Mouse (Mus musculus) right cerebral cortex, postnatal 25 days (tissue): Measurements from ENCODE around the gene Mgp.
"Not testable (repeated sequence)": the region's sequence is repeated elsewhere in the genome, so short reads cannot be mapped to it uniquely, and the experiment has no call there.

ENCODE experiments used
- DNase-seq: peaks from one replicate; pipeline ENCODE4 v3.0.0; 2022

Gene Mgp

GRCm38 (mm10) chr6:136897789-136898188 lies 22.2 kb upstream of the Mgp start:
- DNase-seq: no peak

GRCm38 (mm10) chr6:136894532-136895339 lies 19.1 kb upstream of the Mgp start:
- DNase-seq: no peak

DNA sequence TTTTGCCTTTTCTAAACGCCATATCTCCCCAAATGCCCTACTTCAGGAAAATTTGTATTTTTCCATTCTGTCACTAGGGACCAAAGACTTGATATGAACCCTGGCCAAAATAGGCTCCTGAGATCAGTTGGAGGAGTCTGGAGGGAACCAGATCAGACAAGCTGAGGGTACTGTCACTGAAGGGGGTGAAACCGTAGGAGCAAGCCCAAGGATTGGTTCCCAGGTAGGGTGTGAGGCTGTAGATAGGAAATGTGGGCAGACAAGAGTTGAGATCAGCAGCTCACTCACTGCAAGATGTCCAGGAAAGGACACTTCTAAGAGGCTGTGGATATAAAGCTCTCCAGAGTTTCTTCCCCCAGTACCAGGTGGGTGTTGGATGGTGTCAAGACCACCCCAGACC lies 16.4 kb upstream of the Mgp start:
- DNase-seq: no peak

DNA sequence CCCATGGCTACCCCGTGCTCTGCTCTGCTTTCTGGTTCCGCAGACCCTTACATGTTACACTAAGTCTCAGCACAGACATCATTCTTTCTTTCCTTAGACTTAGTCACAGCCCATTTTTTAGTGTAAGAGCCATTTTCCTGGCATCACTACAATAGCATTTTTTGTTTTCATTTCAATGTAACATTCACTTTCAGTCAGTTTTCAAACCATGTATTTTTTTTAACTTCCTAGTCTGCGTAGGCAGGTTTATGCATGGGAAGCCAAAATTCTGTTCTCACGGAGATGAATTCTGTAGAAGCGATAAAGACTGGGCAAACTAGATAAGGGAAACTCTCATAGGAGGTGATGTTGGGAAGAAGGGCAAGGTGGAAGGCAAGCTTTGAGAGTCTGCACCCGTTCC lies 13.9 kb upstream of the Mgp start:
- no peak for DNase-seq

DNA sequence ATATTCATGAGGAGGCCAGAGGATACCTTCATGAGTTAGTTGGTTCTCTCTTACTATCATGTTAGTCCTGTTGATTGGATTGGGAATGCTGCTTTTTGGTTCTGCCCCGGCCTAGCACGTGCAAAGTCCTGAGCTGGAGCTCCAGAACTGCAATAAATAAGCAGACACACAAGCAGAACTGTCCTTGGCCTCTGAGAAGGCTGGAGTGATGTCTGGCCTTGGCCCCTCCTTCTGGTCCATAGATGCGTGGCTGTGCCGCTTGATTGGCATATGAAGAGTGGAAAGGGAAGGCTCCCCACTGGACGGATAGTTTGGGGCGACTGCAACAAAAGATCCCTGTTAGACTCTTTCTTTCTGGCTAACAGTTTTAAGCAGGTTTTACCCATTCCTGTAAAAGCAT lies 13.4 kb upstream of the Mgp start:
- DNase-seq: no peak

- no peak for DNase-seq
Measured at GRCm38 (mm10) chr6:136887854-136888253, 12.2 kb upstream of the Mgp start.

DNA sequence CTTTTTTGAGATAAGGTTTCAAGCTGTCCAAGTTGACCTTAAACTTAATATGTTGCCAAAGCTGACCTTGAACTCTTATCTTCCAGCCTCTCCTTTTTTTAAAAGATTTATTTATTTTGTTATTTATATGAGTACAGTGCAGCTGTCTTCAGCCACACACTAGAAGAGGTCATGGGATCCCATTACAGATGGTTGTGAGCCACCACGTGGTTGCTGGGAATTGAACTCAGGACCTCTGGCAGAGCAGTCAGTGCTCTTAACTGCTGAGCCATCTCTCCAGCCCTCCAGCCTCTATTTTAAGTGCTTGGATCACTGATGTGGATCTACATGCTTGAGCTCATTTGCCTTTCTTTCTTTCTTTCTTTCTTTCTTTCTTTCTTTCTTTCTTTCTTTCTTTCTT lies 9.1 kb upstream of the Mgp start:
- DNase-seq: not testable (repeated sequence)

DNA sequence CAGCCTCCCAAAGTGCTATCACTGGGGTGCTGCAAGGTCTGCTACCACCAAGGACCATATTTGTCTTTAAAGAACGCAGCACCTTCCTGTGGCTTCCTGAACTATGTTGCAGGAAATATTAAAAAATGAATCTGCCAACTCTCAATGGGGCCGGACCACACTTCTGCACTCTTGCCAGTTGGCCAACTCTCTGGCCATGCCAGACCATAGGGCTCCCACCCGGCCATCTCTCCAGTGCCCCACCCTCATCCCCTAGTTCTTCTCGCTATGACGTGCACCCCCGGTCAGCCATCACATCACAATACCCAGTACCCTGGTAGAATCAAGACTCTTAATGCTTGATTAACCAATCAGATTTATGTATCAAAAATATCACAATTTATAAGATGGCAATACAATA lies 8.3 kb upstream of the Mgp start:
- no peak for DNase-seq

DNA sequence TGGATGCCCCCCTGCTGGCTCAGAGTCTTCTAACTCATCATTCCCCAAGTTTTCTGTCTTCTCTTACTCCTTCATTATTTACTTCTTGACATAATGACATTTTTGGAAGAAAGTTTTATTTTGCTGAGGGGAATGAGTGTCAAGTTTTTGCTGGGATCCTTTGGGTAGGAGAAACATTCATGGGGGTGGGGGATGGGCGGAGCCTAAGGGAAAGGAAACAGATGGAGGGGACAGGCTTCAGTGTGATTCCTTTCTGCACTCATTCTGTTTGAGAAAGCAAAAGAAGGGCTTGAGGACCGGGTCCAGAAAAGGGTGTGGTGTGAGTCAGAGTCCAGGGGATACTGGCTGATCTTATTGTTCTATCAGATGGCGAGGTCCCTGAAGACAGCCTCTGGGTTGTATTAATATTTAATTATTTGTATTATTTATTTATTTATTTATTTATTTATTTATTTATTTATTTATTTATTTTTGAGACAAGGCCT lies 7.8 kb upstream of the Mgp start:
- no peak for DNase-seq

DNA sequence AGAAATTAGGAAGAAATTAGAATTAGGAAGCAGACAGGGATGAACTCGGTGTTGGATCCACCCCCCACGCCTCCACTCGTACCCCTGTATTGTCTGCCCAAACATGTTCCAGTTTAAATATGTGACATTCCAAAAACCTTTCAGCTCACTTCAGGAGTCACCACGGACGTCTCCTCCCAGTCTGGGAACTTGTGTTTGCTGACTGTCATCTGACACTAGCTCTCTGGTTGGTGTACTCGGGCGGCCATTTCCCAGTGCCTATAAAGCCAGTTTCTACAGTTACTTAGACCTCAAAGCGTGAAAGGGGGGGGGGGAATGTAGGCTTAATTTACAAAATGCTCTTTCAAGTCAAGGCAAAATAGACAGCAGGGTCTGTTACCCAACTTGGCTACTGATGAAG lies 6.1 kb upstream of the Mgp start:
- no peak for DNase-seq

DNA sequence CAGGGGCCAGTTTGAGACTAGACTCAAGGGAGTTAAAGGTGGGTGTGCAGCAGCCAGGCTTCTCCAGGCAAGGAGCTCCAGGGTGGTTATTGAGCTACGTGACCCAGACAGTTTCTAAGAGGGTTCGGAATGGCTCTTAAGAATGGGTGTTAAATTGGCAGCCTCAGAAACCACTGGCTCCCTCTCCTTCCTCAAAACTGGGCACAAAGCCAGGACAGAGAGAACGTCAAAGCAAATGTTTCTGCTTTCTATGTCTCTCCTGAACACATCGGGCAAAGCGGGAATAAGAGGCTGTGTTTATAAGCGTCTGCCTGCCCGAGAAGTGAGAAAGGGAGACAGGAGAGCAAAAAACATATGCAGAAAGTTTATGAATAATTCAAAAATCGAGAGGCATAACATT lies 1.0 kb downstream of the Mgp start:
- DNase-seq: peak; percentile 22

GRCm38 (mm10) chr6:136868921-136869320 lies 6.7 kb downstream of the Mgp start:
- DNase-seq: no peak

GRCm38 (mm10) chr6:136866150-136866549 lies 9.5 kb downstream of the Mgp start:
- no peak for DNase-seq

DNA sequence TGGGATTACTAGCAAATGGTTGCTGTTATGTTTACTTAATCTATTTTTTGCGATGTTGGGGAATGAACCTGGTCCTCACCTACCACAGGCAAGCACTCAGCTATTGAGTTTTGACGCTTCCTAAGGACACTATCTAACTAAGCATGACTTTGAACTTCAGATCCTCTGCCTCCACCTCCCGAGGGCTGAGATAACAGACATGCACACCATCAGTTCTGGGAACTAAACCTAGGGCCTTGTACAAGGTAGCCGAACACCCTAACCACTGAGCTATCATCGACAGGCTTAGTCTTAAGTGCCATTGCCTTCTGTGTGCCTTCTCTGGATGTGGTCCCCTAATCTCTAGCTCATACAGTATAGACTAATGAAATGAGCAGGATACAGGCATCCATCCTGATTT lies 10.3 kb downstream of the Mgp start:
- no peak for DNase-seq

DNA sequence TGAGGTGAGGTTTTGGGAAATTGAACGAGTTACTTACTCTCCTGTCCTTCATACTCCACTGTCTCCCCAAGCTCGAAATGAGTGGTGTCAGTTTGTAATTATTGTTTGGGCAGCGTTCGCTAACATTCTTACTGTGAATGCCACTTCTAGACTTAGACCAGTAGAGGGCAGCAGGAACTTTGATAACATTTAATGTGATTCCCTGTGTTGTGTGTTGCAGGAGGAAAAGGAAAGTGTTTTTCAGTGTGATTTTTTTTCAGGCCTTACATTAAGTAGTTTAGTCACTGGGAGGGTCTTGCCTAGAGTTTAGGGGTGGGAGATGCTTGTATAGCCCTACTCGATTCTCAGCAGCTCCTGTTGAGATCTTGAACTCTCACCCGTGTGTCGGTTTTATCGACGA lies 14.6 kb downstream of the Mgp start:
- no peak for DNase-seq

DNA sequence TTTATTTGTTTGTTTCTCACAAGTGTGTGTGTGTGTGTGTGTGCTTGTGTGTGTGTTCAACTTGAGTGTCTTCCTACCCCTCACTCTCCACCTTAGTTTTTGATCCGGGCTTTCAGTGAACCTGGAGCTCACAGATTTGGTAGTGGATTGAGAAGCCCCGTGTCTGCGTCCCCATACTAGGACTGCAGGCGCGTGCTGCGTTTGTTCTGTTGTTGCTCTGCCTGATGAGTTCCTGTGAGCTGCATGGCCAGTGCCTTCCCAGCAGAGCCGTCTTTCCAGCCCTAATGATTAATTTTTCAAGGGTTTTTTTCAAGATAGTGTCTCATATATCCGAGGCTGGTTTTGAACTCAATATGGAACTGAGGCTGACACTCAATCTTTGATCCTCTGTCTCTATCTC lies 17.2 kb downstream of the Mgp start:
- no peak for DNase-seq

DNA sequence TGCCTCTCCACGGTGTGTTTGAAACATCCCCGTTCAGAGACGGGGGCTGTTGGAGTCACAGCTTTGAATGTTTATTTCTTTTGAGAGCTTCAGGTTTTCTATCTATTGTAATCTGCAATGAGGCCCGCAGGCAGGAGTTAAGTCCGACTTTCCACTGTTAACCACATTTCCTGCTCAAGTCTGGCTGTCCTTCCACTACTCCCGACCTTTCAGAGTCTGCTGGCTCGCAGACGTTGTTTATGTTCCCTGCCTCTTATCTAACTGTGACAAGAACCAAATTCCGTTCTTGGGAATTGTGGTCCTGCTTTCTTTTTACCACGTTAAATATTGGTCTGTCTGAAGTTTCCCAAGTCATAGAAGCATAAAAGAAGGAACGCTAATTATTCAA lies 17.8 kb downstream of the Mgp start:
- no peak for DNase-seq

- no peak for DNase-seq
Measured at GRCm38 (mm10) chr6:136857186-136857872, 18.3 kb downstream of the Mgp start, which contains the start of gene Art4. TSS of gene Art4 (minus strand) at chr6:136857733.

DNA sequence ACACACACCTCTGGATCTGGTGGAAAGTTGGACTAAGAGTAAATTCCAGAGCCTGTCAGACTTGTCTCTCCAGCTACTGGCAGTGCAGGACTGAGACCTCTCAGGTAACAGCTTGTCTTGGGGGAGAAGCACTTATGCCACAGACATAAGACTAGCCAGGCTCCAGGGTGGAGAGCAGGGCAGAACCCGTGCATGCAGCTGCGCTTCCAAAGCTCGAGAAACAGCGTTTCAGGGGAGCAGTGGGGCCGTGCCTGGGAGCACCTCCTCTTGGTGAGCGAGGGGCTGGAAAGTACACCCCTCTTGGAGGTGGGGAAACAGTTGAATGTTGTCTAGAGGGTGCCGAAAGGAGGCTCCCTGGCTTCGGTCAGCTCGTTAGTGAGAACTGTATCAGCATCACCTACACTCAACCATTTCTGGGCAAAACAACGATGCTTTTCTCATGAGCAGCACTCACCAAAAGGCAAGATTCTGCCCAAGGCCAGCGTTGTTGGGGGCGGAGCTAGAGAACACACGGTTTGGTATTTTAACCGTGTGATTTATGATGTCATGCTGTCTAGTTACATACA lies 19.5 kb downstream of the Mgp start:
- no peak for DNase-seq

GRCm38 (mm10) chr6:136855183-136855582 lies 20.4 kb downstream of the Mgp start:
- DNase-seq: no peak

- DNase-seq: no peak
Measured at GRCm38 (mm10) chr6:136854361-136854781, 21.3 kb downstream of the Mgp start.

DNA sequence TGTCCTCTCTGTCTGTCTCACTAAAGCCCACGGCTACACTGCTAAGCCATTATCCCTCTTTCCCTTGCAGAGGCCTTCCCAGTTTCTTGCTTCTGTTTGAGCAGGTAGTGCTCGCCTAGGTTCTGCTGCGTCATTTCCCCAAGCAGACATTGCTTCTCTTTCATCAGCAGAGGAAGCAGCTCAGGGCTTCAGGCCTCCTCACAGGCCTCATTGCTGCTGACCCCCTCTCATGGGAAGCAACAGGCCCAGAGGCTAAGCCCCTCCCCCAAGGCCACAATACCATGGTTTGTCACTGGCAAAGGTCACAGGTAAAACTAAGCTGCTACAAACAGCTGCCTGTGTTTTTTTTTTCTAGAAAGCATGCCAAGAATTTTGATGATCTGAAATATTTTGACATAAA lies 22.9 kb downstream of the Mgp start:
- DNase-seq: no peak

- no peak for DNase-seq
Measured at GRCm38 (mm10) chr6:136852348-136852747, 23.3 kb downstream of the Mgp start.

DNA sequence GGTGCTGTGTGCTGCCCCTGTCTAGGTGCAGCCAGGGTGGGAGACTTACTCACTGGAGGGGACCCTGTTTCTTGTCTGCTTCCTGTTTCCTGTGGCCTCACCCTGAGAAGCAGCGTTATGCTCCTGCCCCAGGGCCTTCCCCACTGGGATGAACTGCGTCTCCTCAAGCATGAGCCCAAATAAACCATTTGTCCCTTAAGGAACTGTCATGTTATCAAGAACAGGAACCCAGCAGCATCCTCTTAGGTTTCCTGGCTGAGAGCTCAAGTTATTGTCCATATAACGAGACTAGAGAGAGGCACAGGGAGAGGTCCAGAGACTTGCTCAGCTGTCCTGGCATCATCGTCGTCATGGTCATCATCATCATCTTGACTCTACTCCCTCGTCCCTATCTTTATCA lies 25.4 kb downstream of the Mgp start:
- no peak for DNase-seq
